In genomic region chr2:123366571-123366970, GRCm38 (mm10) we compare ENCODE assay signal across 20 mouse cellular contexts.
A peak's percentile ranks its signal among the peaks of the same experiment; 100 is the strongest.
DNase-seq lines count a peak whose midpoint lies in the region.
"Had no signal": no experiment of that assay in that cellular context is flagged by ENCODE, and none has a peak within 500 bp of the region (broad histone marks: within the 10 kb centered on the region; RNA-seq: fewer than 3 reads in every experiment).

No protein-coding gene starts in this region.

- DNase-seq in frontal cortex, postnatal 36 days (ENCODE audit: low spot score in 2 of 2): peak; percentile 30 to 63
- DNase-seq in frontal cortex, postnatal 10 days (ENCODE audit: low spot score in 2 of 2): no peak
- peak; percentile 13 for DNase-seq in left cerebral cortex, adult 11 months (ENCODE audit: low spot score)
- no peak for DNase-seq in left cerebral cortex, postnatal 36 days (ENCODE audit: low spot score in 2 of 2)
- DNase-seq in right cerebral cortex, adult 2 months (ENCODE audit: low spot score in 2 of 2): peak; percentile 9 to 24
- no peak for DNase-seq in right cerebral cortex, postnatal 4 days
- peak; percentile 65 for DNase-seq in telencephalon, adult 2 months (ENCODE audit: low read depth, low spot score)
- DNase-seq in ovary, adult 18-20 months (ENCODE audit: low spot score): no peak
- DNase-seq: adrenal gland, postnatal 10 days; adrenal gland, postnatal 36 days; B cell, adult 2 months; cerebellum, adult 11 months; cerebellum, adult 2 months; cerebellum, adult 9-11 months; cerebellum, postnatal 25 days; forebrain, postnatal 0 days; gastrocnemius, postnatal 25 days; heart, adult 18-20 months; heart, postnatal 10 days; heart, postnatal 4 days had no signal

- intact Hi-C loops in left cerebral cortex, postnatal 36 days (cut with DNase I): no loop called here

Comparison
In these comparisons a context has a peak if more than half of its experiments do, and no peak if none do; other contexts are left out.
1. DNase-seq: peak in frontal cortex, postnatal 36 days (2 of 2), left cerebral cortex, adult 11 months (single experiment), right cerebral cortex, adult 2 months (2 of 2) and telencephalon, adult 2 months (single experiment); none in frontal cortex, postnatal 10 days (0 of 2), left cerebral cortex, postnatal 36 days (0 of 2), right cerebral cortex, postnatal 4 days (single experiment) and ovary, adult 18-20 months (single experiment).